Comparison of ENCODE assay signal across 8 mouse cellular contexts in the genomic region with DNA sequence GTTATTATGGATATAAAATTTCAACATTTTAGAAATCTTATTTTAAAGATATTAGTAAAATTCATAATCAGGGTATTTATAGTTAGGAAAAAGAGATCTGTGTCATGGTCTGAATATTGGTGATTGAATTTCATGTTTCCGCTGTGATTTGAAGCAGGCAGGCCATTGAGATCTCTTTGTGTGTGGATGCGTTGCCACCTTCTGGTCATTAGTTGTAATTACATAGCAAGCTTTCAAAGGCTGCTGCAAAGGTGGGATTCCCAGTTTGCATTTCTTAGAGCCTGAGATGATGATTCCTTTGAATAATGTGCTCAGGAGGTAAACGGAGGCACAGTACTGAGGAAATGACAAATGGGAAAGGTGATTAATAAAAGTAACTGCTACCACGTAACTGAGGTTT. TPM values are rescaled to one million over a fixed set of nuclear protein-coding genes. Genes with fewer than 3 reads are reported as not detected.
DNase-seq lines count a peak whose midpoint lies in the region; ATAC-seq and TF ChIP-seq lines count a peak whose summit lies in the region.

No protein-coding gene starts in this region.

- no peaks in the 10 kb centered on the region for H3K79me2 ChIP-seq in heart, adult 2 months (replicated peaks; ENCODE audit: control insufficient read depth, insufficient read depth, low read length)

- no peak overlapping the region for H3K4me3 ChIP-seq in heart, adult 2 months
- no peak overlapping the region for H3K4me3 ChIP-seq in hindbrain, embryonic 14.5 days (replicated peaks; ENCODE audit: low read length)
- no peak overlapping the region for H3K4me3 ChIP-seq in neural tube, embryonic 14.5 days (ENCODE audit: low read depth, low read length)

- H3K9me3 ChIP-seq in hindbrain, embryonic 14.5 days (ENCODE audit: control insufficient read depth, low read length), result no peaks in the 10 kb centered on the region
- H3K9me3 ChIP-seq in neural tube, embryonic 14.5 days (ENCODE audit: control insufficient read depth, low read length), result no peaks in the 10 kb centered on the region

- peak in 1 of 2 experiments; percentile 13 for DNase-seq in heart, adult 2 months
- no peak for DNase-seq in heart, adult 11 months
- DNase-seq in MEL-GATA-1-ER (ENCODE audit: extremely low read depth, low read depth), result peak; percentile 19
- DNase-seq in embryo, embryonic 11 days, result peak; percentile 66
- peak; percentile 82 for DNase-seq in hindbrain, embryonic 14.5 days (ENCODE audit: low spot score)
- DNase-seq in left cerebral cortex, postnatal 10 days (ENCODE audit: extremely low spot score in 1 of 2, low spot score in 2 of 2), result peak; percentile 21 to 53
- DNase-seq in spleen, adult 12 weeks (ENCODE audit: low spot score), result no peak

- H3K9ac ChIP-seq in heart, adult 2 months (ENCODE audit: low read depth, low read length), result no peak overlapping the region
- no peak overlapping the region for H3K9ac ChIP-seq in hindbrain, embryonic 14.5 days
- no peak overlapping the region for H3K9ac ChIP-seq in neural tube, embryonic 14.5 days (replicated peaks; ENCODE audit: low read depth, low read length)

- TF ChIP-seq EP300 in heart, adult 2 months (IDR thresholded peaks at IDR 0.05; ENCODE audit: insufficient read depth, low read depth, low read length), result no peak

- intact Hi-C loops in heart, adult 2 months (cut with DNase I), result loop anchor here (1.0 to 10.0 kb wide), 4 partner anchors 276 to 539 kb away; no protein-coding TSS in a partner anchor
- intact Hi-C loops in left cerebral cortex, postnatal 10 days (cut with DNase I), result loop anchor here (1.0 to 10.0 kb wide), 3 partner anchors 276 to 438 kb away; no protein-coding TSS in a partner anchor

- peak; percentile 79; the same call in 1 of the 2 replicates for ATAC-seq in hindbrain, embryonic 14.5 days (ENCODE audit: low FRiP score)
- peak; percentile 88 for ATAC-seq in neural tube, embryonic 14.5 days (ENCODE audit: low read depth)

- no peaks in the 10 kb centered on the region for H3K36me3 ChIP-seq in heart, adult 2 months (ENCODE audit: control insufficient read depth, insufficient read depth, low read length)
- H3K36me3 ChIP-seq in hindbrain, embryonic 14.5 days (replicated peaks; ENCODE audit: control insufficient read depth, insufficient read depth), result no peaks in the 10 kb centered on the region
- no peaks in the 10 kb centered on the region for H3K36me3 ChIP-seq in neural tube, embryonic 14.5 days (ENCODE audit: control insufficient read depth, insufficient read depth, low read length)

- WGBS in heart, adult 2 months, result 23% methylated on average over 4 of the region's 4 CpGs
- WGBS in hindbrain, embryonic 14.5 days, result 22% methylated on average over 4 of the region's 4 CpGs
- 23% methylated on average over 4 of the region's 4 CpGs for WGBS in neural tube, embryonic 14.5 days

- no peaks in the 10 kb centered on the region for H3K27me3 ChIP-seq in heart, adult 2 months (ENCODE audit: control insufficient read depth, insufficient read depth, low read length)
- no peaks in the 10 kb centered on the region for H3K27me3 ChIP-seq in hindbrain, embryonic 14.5 days (ENCODE audit: control insufficient read depth, insufficient read depth, low read length)
- no peaks in the 10 kb centered on the region for H3K27me3 ChIP-seq in neural tube, embryonic 14.5 days (ENCODE audit: control insufficient read depth, insufficient read depth, low read length)

- peak; percentile 97 for TF ChIP-seq CTCF in heart, adult 2 months (IDR thresholded peaks at IDR 0.05)

- no peak for TF ChIP-seq POLR2A in heart, adult 2 months (IDR thresholded peaks at IDR 0.05; ENCODE audit: insufficient read depth, low read depth, low read length)

- H3K4me1 ChIP-seq in heart, adult 2 months (ENCODE audit: control insufficient read depth, insufficient read depth, low read length), result no peaks in the 10 kb centered on the region; the same call in 1 of the 2 replicates
- H3K4me1 ChIP-seq in hindbrain, embryonic 14.5 days (replicated peaks; ENCODE audit: control insufficient read depth, insufficient read depth, low read length), result no peaks in the 10 kb centered on the region
- H3K4me1 ChIP-seq in neural tube, embryonic 14.5 days (ENCODE audit: control insufficient read depth, insufficient read depth, low read length), result no peaks in the 10 kb centered on the region

- H3K27ac ChIP-seq in heart, adult 2 months, result no peak overlapping the region
- H3K27ac ChIP-seq in hindbrain, embryonic 14.5 days, result no peak overlapping the region
- H3K27ac ChIP-seq in neural tube, embryonic 14.5 days (ENCODE audit: low read depth, low read length), result no peak overlapping the region

- H3K4me2 ChIP-seq in hindbrain, embryonic 14.5 days (replicated peaks), result no peak overlapping the region
- no peak overlapping the region for H3K4me2 ChIP-seq in neural tube, embryonic 14.5 days (ENCODE audit: low read depth, low read length)

RNA-seq across cellular contexts. Expression of a gene that starts 17.8 kb away (rescaled TPM):
- not detected for total RNA-seq in heart, adult 2 months (2021)
- not detected in 2 replicates for polyA plus RNA-seq in heart, adult 2 months (2012; rRNA removed)
- polyA plus RNA-seq in hindbrain, embryonic 14.5 days (2014; fragmentation: Nextera tagmentation; extraction: Ambion mirVana), result not detected in 2 replicates
- total RNA-seq in left cerebral cortex, postnatal 10 days (2021), result not detected
- polyA plus RNA-seq in neural tube, embryonic 14.5 days (2014; fragmentation: Nextera tagmentation; extraction: Ambion mirVana), result not detected in 2 replicates

RNA-seq across cellular contexts. Expression of a gene that starts 27.6 kb away (rescaled TPM):
- total RNA-seq in heart, adult 2 months (2021), result not detected
- polyA plus RNA-seq in heart, adult 2 months (2012; rRNA removed), result not detected in 2 replicates
- polyA plus RNA-seq in hindbrain, embryonic 14.5 days (2014; fragmentation: Nextera tagmentation; extraction: Ambion mirVana), result not detected in 2 replicates
- total RNA-seq in left cerebral cortex, postnatal 10 days (2021), result not detected
- not detected in 2 replicates for polyA plus RNA-seq in neural tube, embryonic 14.5 days (2014; fragmentation: Nextera tagmentation; extraction: Ambion mirVana)

RNA-seq across cellular contexts. Expression of a gene that starts 42.4 kb away (rescaled TPM):
- not detected for total RNA-seq in heart, adult 2 months (2021)
- 0.12 TPM in 1 of 2 replicates, not detected in the other for polyA plus RNA-seq in heart, adult 2 months (2012; rRNA removed)
- 0.13 and 0.29 TPM in 2 replicates for polyA plus RNA-seq in hindbrain, embryonic 14.5 days (2014; fragmentation: Nextera tagmentation; extraction: Ambion mirVana)
- total RNA-seq in left cerebral cortex, postnatal 10 days (2021), result under 1 TPM; 0.20 to 0.28 TPM
- polyA plus RNA-seq in neural tube, embryonic 14.5 days (2014; fragmentation: Nextera tagmentation; extraction: Ambion mirVana), result 0.12 and 0.35 TPM in 2 replicates

RNA-seq across cellular contexts. Expression of a gene that starts 50.5 kb away (rescaled TPM):
- total RNA-seq in heart, adult 2 months (2021), result not detected
- polyA plus RNA-seq in heart, adult 2 months (2012; rRNA removed), result not detected in 2 replicates
- not detected in 2 replicates for polyA plus RNA-seq in hindbrain, embryonic 14.5 days (2014; fragmentation: Nextera tagmentation; extraction: Ambion mirVana)
- total RNA-seq in left cerebral cortex, postnatal 10 days (2021), result not detected
- not detected in 2 replicates for polyA plus RNA-seq in neural tube, embryonic 14.5 days (2014; fragmentation: Nextera tagmentation; extraction: Ambion mirVana)

Comparison
In these comparisons a context has a peak if more than half of its experiments do, and no peak if none do; other contexts are left out.
1. DNase-seq: peak in MEL-GATA-1-ER (single experiment), embryo, embryonic 11 days (single experiment), hindbrain, embryonic 14.5 days (single experiment) and left cerebral cortex, postnatal 10 days (2 of 2); none in heart, adult 11 months (single experiment) and spleen, adult 12 weeks (single experiment).